Mouse (Mus musculus) cerebellum, adult 11-12 months (tissue): ENCODE results near the gene Ubiad1.

Source experiments
- DNase-seq: peaks from one replicate; pipeline ENCODE4 v3.0.0; 2022

The Ubiad1 gene

GRCm38 (mm10) chr4:148444250-148444967, at the start of gene Ubiad1:
Gene Ubiad1, minus strand, starts transcription at chr4:148444771.
- DNase-seq = peak; percentile 81

GRCm38 (mm10) chr4:148491448-148491847, 46.9 kb upstream of the Ubiad1 start:
- DNase-seq = peak; percentile 62

- DNase-seq = no peak
These were observed 45.9 kb upstream of the Ubiad1 start for GRCm38 (mm10) chr4:148490502-148490901.

DNA sequence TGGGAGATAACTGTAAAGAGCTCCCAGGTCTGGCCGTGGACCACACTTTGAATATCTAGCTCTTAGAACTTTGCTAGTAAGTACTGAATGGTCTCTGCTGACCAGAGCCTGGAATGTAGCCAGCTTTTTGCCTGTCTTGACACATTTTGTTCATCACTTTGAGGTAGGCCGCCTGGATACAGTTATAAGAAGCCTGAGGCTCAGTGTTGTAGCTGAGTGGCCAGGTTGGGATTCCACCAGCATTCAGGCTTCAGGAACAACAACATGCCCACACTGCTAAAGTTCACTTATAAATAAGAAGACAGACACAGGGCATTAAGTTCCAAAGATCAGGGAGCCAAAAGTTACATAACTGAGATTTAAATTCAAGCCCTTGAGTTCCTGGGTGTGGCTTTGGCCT, 43.3 kb upstream of the Ubiad1 start:
- DNase-seq = no peak

DNA sequence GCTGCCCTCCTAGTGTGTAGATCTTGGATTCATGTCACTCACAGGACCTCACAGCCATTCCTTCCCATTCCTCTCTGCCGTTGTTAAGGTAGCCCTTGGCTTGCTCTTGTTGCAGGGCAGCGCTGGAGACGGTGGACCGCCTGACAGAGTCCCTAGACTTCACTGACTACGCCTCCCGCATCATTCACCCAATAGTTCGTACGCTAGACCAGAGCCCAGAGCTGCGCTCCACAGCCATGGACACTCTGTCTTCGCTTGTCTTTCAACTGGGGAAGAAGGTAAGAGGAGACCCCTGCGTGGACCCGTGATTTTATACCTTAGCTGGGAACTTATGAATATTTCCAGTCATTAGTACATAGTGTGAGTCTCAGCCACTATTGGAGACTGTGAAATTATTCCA, 39.9 kb upstream of the Ubiad1 start:
- no peak for DNase-seq

DNA sequence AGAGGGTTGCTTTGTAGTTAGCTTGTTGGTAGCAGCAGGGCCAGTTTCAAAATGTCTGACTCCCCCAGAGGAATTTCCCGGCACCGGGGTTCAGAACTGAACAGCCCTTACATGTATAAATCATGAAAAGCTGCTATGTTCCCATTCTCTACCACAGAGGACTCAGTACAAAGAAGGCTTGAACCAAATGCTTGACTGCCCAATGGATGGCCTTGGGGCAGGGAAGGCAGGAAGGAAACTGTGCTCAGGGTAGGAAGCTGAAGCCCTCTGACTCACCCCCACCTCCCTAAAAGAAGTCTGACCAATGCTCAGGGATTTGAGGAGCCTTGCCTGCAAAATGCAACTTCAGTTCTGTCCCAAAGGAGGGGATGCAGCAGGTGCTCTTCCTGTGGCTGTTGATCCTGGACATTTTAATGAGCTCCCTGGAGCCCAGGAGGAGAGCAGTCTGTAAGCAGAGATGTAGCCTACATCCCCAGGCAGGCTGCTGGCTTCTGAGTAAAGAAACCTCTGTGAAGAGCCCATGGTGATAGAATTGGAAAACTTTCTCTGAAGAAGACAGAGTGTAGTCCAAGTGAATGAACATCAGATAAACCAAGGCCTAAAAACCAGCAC, 37.1 kb upstream of the Ubiad1 start:
- DNase-seq = no peak

GRCm38 (mm10) chr4:148480245-148480644, 35.7 kb upstream of the Ubiad1 start:
- no peak for DNase-seq

GRCm38 (mm10) chr4:148473496-148473895, 28.9 kb upstream of the Ubiad1 start:
- DNase-seq = no peak

GRCm38 (mm10) chr4:148472436-148473174, 28.0 kb upstream of the Ubiad1 start:
- DNase-seq = no peak

DNA sequence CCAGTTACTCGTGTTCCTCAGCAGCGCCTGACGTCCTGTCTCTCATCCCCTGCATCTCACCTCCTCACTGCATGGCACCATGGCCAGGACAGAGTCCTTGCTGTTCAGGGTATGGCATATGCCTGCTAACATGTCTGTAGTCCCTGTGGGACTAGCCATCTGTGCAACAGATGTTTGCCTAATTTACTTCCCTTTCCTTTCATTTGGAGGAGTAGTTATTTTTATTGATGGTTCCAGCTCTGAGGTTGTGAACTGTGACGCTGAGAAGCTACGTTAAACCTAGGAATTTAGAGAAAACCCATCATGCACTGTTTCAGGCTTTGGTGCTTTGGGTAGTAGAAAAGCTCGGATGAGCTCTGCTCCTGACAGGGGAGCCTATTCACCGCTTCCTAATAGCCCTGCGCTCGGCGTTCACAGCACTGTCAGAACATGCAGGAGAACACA, 26.8 kb upstream of the Ubiad1 start:
- DNase-seq = no peak

DNA sequence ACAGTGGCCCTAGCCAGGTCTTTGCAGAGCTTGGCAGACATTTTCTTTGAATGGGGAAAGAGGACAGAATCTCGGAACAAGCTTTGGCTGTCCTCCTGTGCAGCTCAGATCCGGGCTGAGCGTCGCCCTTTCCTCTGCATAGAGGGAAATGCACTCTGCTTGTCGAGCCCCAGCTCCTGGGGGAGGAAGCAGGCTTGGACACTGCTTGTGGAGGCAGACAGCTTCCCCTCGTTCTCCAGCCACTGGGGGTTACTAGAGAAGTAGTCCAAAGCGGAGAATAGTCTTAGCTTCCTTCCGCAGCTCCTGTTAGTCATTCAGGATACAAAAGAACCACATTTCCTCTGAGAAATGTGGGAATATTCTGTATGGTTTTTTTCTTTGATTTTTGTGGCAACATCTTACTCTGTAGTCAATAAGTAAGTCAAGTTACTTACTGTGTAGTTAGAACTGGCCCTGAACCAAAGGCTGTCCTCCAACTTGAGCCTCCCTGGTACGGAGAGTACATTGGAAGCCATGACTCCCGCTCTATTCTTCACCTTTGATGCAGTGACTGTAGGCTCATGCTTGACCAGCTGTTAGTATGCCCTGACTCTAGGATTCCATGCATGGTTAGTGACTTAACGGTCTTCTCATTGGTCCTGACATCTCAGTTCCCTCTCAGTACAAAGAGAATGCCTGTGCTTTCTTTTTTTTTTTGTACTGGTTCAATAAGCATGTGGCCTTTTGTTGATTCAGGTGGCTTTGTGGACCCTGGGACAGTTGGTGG, 25.1 kb upstream of the Ubiad1 start:
- DNase-seq = no peak

GRCm38 (mm10) chr4:148468396-148468795, 23.8 kb upstream of the Ubiad1 start:
- DNase-seq = no peak

DNA sequence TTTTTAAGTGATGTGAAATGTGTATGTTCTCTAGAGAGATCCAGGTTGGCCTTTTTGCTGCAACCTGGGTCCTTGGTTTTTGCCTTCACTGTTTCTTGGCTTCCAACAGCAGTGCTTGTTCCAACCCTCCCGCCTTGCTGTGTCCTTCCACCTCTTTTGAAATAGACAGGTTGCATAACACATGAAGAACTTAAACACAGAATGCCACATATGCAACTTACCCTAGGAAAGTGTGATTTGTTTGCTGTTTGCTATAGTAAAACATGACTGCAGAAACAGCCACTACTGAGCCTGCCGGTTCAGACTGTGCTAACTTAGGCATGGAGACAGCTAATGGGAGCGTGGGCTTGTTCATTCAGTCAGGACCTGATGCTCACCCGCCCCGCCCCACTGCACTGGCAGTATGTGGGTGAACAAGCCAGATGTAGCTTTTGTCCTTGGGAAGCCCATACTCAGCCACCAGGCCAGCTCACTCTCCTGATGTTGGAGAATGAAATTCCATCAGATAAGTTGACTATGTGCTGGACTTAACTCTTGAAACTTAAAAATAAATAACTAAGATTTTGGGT, 22.0 kb upstream of the Ubiad1 start:
- DNase-seq = no peak

DNA sequence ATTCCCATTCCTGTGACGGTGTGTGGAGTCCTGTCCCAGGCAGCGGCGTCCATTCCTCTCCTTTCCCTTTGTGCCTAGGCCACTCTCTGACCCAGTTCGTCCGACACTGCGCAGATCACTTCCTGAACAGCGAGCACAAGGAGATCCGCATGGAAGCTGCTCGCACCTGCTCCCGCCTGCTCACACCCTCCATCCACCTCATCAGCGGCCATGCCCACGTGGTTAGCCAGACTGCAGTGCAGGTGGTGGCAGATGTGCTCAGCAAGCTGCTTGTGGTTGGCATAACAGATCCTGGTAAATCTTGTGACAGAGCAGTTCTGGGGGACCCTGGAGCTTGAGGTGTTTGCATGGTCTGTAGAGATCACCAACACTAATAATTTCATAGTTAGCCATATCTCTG, 20.3 kb upstream of the Ubiad1 start:
- DNase-seq = no peak

DNA sequence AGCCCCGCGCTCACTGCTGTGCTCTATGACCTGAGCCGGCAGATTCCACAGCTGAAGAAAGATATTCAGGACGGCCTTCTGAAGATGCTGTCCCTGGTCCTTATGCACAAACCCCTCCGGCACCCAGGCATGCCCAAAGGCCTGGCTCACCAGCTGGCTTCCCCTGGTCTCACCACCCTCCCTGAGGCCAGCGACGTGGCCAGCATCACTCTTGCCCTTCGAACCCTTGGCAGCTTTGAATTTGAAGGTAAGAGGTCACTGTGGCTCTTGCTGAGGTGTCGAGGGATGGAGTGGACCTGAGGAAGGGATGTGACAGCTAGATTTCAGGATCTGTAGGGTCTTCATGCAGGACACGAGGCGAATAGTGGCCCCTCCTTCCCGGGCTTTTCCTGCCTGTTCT, 19.7 kb upstream of the Ubiad1 start:
- no peak for DNase-seq

DNA sequence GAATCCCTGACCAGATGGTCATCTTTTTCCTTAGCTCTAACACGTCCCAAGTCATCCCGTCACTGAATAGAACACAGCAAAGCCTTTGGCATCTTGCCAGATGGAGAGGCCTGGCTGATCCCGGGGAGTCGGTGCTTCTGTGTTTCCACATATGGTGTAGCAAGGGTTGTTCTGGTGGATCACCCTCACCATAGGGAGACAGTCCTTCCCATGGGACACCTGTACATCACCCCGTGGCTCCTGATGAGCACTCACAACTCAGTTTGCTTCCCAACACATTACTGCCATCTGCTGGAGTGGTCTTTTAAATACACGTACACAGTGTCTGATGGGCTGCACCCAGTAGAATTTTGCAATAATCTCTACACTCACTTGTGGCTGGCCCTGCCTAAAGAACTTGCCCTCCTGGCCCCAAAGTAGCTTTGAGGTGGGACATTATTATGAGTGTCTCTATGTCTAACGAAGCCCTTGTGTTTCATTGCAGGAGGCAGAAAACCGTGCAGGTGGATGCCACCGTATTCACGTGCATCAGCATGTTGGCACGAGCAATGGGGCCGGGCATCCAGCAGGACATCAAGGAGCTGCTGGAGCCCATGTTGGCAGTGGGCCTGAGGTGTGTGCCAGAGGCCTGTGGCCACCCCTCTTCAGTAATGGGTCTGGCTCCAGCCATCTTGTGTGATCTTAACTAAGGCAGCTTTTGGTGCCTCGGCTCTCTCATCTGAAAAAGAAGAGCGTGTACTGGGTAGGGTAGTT, 18.8 kb upstream of the Ubiad1 start:
- peak; percentile 66 for DNase-seq

GRCm38 (mm10) chr4:148462717-148463116, 18.1 kb upstream of the Ubiad1 start:
- DNase-seq = no peak

- DNase-seq = no peak
These were observed 17.2 kb upstream of the Ubiad1 start for GRCm38 (mm10) chr4:148461772-148462171.

DNA sequence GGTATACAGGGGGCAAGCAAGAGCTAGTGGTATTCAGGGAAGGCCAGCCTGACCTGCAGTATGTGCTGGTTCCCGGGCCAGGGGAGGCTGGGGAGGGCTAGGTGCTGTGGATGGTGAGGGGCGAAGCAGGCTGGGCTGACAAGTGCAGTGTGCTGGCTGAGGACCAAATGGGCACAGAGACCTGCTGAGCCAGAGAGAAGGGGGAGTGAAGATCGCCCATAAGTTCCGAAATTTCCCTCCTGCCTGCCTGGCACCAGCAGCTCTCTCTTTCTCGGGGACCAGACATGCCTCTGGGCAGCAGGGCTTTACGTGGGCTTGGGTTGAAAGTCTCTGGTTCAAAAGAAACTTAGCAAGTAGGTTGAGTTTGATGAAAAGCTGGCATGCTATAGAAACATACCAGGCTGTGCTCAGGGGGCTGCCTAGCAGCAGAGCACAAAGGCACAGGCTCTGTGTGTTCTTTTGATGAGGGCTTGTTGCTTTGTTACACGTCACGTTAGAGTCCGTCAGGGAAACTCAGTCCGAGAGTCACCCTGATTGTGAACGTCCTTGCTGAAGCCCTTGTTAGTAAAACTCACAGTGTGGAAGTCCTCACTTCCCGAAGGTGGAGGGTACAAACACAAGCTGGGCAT, 16.2 kb upstream of the Ubiad1 start:
- DNase-seq = no peak

GRCm38 (mm10) chr4:148455477-148456025, 11.0 kb upstream of the Ubiad1 start:
- no peak for DNase-seq

DNA sequence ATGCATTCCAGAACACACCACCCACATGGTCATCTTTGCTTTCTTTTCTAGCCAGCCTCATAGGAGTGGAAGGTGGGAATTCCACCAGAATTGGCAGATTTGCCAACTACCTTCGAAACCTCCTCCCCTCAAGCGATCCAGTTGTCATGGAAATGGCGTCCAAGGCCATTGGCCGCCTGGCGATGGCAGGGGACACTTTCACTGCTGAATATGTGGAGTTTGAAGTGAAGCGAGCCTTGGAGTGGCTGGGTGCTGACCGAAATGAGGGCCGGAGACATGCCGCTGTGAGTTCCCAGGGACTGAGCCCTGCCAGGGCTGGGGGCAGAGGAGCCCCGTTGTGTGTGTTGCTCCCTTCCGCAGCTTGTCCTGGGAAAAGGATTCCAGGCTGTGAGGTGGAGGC, 9.1 kb upstream of the Ubiad1 start:
- DNase-seq = no peak
